Mouse (Mus musculus) heart, postnatal 0 days (tissue): ENCODE results near the gene Ramp1.

ENCODE experiments used
- CTCF ChIP-seq: IDR thresholded peaks from 2 replicates; pipeline ENCODE4 v1.5.1; 2016; ENCODE audit warnings: antibody characterized with exemption, control low read depth, low read depth
- EP300 ChIP-seq: IDR thresholded peaks from 2 replicates; pipeline ENCODE4 v1.6.1; 2016; ENCODE audit warnings: antibody characterized with exemption, low read depth

- TF ChIP-seq CTCF (no peak), EP300 (no peak)
These were observed 92.6 kb downstream of the Ramp1 start for GRCm38 (mm10) chr1:91272260-91272659.
